Mouse (Mus musculus) heart, postnatal 10 days (tissue): Measurements from ENCODE around the gene Stoml1. TPM values are rescaled to one million over a fixed set of nuclear protein-coding genes. Genes with fewer than 3 reads are reported as not detected.
"Not testable (repeated sequence)": the region's sequence is repeated elsewhere in the genome, so short reads cannot be mapped to it uniquely, and the experiment has no call there.

Experiments
- DNase-seq, 2 experiments: peaks; one replicate each; pipeline ENCODE4 v3.0.0; 2021
- intact Hi-C: fragments of 180-260 bp; cut with DNase I; formaldehyde crosslinking; loops from one replicate; pipeline ENCODE4 v1.15.1; 2025
- total RNA-seq, 2 experiments: library from RNA; stranded (reverse); gene quantifications; 2 replicates each; pipeline ENCODE4 v1.2.3; 2021

The Stoml1 gene
- total RNA-seq, 2 experiments from 2014 or later, result 15.5 to 15.6 TPM

DNA sequence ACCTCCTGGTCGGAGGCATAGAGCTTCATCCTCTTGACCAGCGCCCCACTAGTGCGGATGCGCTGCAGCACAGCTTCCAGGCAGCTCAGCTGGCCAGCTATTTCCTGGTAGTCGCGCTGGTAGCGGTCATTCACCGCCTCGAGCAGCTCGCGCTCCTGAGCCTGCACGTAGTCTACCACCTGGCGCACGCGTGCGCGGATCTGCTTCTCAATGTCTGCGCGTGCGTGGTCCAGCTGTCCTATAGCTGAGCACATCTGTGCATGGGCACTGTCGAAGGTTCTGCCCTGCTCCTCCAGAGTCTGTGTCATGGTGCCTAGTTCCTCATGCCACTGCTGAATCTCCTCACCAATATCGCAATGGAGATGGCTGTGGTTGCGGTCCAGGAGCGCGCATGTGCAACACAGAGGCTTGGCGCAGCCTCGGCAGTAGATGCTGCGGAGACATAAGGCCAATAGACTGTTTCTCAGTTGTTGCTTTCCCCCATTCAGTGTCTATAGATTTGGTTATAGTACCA is 18.4 kb upstream of the Stoml1 start:
- DNase-seq, result no peak
- intact Hi-C loops, result no loop called here

DNA sequence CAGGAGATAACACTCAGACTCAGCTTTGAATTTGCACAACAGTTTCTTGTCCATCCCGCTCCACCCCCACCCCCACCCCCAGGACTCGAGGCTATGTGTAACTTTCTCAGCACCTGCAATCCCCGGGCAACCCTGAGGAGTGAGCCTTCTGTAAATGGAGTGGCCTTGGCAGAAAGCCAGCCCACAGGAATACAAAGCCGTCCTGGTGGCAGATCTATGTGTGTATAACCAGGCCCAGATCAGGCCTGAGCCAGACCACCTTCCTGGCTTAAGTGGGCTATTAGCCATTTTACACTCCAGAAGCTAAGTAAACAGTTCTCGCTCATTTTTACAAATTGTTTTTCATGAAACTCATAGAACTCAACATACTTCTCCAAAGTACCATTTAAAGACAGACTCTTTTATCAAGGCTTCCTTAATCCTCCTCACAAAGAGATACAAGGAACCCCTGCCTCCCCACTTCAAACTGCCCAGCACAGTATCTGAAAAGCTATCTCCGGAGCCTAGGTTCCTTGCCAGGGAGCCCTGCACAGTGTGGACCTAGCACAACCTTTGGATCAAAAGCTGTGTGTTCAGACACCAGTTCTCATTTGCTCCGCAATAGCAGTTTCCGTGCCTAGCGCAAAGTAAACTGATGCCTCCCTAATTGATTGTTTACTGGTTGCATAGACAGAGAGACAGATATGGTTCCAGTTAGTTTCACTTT is 11.0 kb upstream of the Stoml1 start:
- DNase-seq, result peak; percentile 49 to 65
- intact Hi-C loops, result no loop called here

DNA sequence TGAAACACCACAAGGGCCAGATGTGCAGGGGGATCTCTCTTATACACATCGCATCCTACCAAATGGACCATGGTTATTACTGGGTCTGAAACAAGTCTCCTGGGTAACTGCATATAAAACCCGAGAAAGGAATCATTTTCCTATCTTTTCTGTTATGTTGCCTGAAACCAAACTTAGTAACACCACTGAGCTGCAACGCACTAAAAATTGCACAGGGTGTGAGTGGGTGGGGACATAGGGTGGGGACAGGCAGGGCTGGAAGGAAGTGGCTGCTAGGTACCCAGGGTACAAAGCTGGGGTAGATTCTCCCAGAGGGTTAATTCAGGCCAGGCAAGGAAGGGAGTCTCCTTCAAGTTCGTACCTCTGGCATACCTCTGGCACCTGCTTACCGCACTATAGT is 10.3 kb upstream of the Stoml1 start:
- no peak for DNase-seq
- intact Hi-C loops, result no loop called here

DNA sequence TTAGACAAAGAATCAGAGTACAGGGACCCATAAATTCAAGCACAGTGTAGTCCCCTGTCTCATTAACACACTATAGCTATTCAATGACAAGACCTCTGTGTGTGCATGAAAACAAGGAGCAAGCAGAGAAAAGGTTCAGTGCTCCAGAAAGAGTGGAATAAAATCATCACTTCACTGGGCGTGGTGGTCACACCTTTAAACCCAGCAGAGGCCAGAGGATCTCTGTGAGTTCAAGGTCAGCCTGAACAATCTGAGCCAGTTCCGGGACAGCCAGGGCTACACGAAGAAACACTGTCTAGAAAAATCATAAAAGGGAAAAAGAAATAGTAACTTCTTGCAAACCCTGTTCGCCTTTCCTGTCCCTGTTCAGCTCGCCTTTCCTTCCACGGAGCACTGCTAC is 9.3 kb upstream of the Stoml1 start:
- intact Hi-C loops, result no loop called here
- DNase-seq, result no peak

DNA sequence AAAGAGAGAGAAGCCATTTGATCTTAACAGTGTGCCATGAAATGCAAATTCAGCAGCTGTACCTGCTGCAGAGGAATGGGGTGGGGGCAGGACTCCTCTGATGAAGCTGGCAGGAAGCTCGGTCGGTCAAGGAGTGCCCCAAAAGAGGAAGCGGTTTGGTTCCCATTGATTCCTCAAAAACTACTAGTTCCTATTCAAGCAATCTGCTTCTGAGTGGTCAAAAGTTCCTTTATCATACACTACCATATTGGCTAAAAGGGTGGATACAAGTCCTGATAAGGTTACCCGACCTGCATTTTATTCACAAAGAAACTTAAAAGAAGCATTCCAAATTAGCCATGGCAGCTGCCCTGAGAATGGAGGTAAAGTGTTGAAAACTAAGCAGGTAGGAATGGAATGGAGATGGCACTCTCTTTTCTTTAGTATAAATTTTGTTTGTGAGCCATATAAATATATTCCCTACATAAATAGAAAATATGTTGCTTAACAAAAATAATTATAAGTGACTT is 6.8 kb upstream of the Stoml1 start:
- DNase-seq, result no peak
- intact Hi-C loops, result no loop called here

DNA sequence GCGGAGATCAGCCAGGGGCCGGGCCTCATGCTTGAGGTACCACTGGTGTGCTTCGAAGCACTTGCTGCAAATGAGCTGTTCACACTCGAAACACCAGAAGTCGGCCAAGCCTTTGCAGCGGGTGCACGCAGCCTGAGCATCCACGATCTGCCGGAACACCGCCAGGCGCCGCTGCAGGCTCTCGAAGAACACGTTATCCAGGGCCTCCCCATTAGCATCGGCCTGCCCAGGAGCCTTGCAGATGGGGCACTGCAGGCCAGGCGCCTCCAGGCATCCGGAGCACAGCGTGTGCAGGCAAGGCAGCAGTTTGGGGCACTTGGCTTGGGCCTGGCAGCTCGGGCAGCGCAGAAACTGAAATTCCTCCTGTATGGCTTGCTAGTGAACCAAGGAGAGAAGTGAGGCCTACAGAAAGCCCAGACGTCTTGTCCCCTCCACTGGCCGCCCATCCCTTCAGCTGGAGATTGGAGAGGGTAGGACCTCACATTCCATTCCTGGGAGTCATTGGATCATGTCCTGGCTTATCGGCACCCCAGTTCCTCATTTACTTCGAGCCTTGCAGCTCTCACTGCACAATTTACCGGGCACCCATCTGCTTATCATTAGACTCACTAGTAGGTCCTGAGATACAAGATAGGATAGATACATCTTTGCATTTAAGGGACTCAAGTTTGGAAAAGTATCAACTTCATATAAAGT is 5.8 kb upstream of the Stoml1 start:
- intact Hi-C loops, result loop anchor here (1.0 kb wide), 1 partner anchor 33 kb away; no protein-coding TSS in a partner anchor

DNA sequence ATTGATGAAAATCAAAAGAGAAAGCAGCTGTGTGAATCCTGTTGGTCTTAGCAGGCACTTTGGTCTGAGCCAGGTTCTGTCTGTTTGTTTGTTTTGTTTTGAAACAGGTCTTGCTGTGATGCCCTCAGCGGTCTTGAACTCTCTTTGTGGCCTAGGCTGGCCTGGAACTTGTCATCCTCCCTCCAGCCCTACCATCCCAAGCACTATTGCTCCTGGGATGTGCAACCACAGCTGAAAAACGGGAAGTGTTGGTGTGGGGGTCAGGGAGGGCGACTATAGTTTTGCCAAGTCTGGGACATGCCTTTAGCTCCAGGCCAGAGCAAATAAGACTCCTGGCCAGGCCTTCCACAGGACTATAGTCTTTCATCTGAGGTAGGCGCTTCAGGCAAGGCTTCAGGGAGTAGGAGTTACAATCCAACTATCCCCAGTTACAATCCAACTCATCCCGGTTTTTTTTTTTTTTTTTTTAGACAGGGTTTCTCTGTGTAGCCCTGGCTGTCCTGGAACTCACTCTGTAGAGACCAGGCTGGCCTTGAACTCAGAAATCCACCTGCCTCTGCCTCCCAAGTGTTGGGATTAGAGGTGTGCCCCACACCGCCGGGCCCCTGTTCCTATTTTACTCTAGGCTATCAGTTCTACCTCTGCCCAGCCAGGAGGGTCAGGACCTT is 4.1 kb upstream of the Stoml1 start:
- intact Hi-C loops, result loop anchor here (1.0 kb wide), 1 partner anchor 20 kb away; no protein-coding TSS in a partner anchor
- DNase-seq, result peak in 1 of 2 experiments; percentile 31

More for the DNA sequence above, 5.8 kb upstream of the Stoml1 start:
- DNase-seq, result peak; percentile 88 to 89

DNA sequence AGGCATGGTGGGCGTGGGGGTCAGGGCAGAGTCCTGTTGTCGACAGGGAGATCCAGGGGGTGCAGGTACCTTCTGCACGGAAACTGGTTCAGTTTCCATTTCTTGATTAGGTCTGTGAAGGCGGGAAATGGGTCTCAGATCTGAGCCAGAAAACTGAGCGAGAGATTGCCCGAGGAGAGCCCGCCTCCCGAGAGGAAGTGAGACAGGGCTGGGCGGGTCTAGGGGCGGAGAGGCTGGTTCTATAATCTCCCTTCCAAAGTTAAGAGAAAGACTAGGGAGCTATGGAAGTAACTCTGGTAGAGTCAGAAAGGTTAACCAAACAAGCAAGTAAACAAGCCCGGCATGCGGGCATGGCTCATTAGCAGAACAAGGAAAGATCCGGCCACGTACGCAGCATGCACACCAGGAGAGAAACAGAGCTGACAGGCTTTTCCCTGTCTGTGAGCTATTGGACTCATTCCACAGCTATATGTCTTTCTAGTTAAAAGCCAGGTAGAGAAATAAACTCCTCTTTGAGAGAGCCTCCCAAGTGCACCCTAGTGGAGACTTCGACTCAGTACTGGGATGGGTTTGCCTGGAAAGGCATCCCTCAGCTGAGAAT is 3.3 kb upstream of the Stoml1 start, which contains the start of gene Pml:
Gene Pml (minus strand): TSS at position 195 of the 601 bp plus-strand sequence.
- intact Hi-C loops, result no loop called here
- DNase-seq, result peak; percentile 84 to 86

DNA sequence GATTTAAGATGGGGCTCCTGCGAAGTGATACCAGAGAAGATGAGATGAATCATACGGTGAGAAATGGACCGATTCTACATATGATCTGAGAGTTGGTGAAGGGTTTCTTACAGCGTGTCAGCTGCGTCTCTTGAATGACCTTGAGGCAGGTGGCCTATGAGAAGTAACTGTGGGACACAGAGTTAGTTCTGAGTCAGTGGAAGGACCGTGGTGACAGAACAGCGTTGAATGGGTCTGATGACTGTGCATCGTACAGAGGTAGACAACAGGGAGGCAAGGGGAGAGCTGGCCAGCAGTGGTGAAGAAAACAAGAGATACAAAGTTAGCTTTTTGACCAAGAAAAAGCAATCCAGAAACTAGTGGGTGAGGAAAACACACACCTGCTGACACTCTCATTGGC is 2.6 kb upstream of the Stoml1 start:
- intact Hi-C loops, result no loop called here
- no peak for DNase-seq

DNA sequence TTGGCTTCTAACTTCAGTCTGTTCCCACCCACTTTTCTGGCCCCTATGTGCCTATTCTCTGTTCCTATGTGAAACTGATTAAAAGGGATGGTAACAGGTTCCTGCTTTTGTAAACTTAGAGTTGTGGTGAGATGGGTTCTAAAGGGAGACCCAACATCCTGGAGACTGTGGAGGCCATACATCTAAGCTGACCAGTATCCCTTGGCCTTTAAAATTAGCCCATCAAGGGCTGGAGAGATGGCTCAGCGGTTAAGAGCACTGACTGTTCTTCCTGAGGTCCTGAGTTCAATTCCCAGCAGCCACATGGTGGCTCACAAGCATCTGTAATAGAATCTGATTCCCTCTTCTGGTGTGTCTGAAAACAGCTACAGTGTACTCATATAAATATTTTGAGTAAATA is 2.2 kb upstream of the Stoml1 start:
- intact Hi-C loops, DNase-seq: not testable (repeated sequence)

DNA sequence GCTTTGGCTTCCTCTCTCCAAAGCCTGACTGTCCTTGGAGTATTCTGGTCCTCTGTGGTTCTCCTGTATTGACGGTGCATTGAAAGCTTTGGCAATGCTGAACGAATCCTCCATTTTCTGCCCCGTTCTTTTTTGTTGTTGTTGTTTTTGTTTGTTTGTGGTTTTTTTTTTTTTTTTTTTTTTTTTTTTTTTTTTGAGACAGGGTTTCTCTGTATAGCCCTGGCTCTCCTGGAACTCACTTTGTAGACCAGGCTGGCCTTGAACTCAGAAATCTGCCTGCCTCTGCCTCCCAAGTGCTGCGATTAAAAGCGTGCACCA is 800 bp downstream of the Stoml1 start:
- DNase-seq, intact Hi-C loops: not testable (repeated sequence)

DNA sequence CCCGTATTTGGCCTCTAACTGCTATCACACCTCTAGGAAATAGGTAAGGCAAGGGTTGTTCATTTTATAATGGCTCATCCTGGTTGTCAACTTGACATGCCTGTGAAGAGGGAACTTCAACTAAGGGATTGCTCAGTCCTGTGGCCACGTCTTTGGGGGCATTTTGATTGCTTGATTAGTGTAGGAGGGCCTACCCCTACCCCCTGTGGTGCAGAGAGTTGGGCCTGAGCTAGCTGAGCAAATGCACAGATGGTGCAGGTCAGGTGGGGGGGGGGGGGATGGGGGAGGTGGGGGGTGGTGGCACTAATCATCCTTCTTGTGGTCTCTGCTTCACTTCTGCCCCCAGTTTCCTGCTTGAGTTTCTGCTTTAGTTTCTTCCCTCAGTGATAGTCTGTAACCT is 2.1 kb downstream of the Stoml1 start:
- intact Hi-C loops, result no loop called here
- DNase-seq, result no peak

DNA sequence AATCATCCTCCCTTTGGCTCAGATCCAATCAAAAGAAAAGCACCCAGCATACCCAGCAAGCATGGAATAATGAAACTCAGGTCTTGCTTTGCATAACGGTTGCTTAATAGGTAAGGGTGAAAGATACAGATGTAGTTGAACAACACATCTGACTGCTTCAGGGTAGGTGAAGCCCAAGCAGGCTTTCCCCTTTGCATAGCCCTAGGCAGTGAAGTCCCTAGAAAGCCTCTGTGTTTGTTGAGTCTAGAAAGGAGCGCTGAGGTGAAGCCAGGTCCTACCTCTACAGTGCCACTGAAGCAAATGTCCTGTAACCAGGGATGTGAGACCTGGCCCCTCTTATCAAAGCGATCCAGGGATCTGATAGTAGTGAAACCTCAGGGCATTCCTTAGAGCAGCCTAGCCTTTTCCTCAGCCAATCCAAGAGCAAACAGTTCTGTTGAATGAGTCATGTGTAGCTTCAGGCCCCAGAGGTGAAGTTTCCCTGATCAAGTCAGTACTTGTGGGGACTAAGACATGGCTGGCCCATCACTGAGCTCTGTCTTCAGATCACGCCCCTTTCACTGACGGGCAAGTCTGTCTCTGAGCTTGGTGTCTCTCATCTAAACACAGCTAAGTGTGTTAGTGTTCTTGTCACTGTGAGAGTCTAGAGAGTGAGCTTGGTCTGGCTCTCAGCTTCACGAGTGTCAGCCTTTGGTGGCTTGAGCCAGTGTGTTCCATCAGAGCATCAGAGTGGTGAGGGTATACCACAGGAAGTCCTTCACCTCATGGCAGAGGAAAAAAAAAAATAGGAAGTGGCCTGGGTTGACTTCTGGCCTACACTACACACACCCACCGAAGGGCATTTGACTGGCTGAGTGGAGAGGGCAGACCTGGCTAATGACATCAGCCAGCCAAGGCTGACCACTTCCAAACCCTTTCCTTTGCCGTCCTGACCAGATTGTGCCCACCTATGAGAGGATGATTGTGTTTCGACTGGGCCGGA is 3.0 kb downstream of the Stoml1 start:
- intact Hi-C loops, result no loop called here
- no peak for DNase-seq

DNA sequence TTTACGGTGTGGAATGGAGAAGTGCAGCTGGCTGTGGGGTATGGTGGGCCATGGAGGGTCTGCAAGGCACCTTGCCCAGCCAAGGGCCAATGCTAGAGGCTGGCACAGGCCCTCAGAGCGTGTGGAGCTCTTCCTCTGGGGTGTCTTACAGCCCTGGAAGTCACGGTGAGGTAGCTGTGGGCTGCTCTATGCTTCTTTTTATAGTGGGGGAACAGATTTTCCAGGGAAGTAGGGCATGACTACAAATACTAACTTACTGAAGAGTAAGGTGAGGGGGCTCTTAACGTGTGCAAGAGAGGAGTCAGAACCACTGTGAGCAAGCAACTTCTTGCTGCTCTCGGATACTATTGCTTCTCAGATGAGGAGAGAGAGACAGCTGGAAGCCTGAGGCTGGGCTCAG is 9.5 kb downstream of the Stoml1 start:
- intact Hi-C loops, result no loop called here

DNA sequence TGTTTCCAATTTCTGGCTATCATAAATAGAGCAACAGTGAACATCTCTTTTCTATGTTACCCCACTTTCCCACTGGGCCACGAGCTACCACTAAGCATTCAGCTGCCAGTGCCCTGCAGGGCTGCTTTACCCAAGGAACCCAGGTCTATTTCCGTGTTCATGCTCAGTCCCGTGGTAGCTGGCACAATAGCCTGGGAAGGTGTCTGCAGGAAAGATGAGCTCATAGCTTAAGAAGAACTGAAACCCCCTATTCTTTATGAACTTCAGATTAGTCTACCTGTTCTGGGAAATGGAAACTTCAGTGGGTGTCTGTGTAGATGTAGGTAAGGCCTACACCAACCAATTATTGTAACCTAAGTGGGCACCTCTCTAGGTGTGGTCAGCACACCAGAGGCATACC is 12.4 kb downstream of the Stoml1 start:
- no peak for DNase-seq
- intact Hi-C loops, result loop anchor here (5.0 kb wide), 1 partner anchor 228 kb away; no protein-coding TSS in a partner anchor

More for the DNA sequence above, 9.5 kb downstream of the Stoml1 start:
- no peak for DNase-seq

DNA sequence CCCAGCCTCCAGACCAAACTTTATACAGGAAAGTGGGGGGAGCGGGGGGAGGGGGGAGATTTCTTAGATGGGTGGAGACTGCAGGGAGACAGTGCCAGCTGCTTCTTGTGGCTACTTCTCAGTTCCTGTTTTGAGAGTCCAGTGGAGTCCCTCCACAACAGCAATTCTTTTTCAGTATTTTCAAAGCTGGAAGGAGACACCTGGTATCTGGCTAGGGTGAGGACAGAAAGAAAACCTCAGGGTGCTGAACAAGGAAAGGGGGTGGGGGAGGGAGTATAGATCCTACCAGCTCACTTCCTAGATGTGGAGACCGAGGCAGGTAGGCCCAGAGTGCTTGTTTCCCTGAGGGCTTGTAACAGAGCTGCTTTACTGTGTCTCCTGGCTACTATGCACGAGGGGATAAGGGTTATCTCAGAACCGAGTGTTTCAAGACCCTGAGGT is 13.6 kb downstream of the Stoml1 start:
- DNase-seq, result peak in 1 of 2 experiments; percentile 44
- intact Hi-C loops, result loop anchor here (5.0 kb wide), 1 partner anchor 229 kb away; no protein-coding TSS in a partner anchor

DNA sequence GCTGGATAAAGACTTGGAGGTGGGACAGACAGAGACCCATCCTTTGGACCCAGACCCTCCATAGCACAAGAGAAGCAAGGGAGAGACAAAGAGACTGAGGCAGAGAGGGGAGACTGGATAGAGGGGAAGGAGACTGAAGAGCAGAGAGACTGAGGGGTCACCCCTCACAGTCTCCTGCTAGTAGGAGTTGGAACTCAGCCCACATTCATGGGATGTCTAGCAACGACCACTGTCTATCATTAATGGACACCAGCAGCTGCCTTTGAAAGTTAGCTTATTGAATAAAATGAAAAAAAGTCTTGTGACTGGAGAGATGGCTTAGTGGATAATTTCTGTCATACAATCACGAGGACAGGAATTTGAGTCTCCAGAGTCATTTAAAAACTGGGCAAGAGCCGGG is 14.1 kb downstream of the Stoml1 start:
- intact Hi-C loops, result loop anchor here (5.0 kb wide), 1 partner anchor 230 kb away; no protein-coding TSS in a partner anchor

DNA sequence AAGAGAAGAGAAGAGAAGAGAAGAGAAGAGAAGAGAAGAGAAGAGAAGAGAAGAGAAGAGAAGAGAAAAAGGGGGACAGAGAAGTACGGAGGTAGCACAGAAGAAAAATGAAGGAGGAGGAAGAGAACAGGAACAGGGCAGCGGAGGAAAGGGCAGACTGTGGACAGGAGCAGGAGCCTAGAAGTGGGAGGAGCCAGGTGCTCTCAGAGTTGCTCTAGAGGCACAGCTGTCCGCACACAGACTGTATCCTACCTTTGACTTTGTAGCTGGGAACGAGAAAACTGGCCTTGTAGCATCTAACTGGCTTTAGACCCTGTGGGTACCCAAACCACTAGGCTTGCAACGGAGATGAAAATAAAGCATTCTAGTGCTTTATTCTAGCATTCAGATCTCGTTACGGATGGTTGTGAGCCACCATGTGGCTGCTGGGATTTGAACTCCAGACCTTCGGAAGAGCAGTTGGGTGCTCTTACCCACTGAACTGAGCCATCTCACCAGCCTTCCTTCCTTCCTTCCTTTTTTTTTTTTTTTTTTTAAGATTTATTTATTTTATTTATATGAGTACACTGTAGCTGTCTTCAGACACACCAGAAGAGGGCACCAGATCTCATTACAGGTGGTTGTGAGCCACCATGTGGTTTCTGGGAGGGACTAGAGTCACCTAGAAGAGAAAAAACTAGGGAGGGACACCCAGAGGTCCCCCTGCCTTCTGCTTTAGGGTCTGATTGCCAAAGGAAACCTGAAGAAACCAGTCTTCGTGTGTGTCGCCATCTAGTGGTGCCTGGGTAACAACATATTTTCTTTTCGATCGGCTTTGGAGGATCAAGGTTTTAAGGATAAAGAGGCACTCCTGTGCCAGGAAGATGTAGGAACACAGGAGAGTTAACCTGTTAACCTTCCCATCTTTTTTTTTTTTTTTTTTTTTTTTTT is 15.7 kb downstream of the Stoml1 start:
- intact Hi-C loops, result loop anchor here (1.0 to 5.0 kb wide), 3 partner anchors 20 to 231 kb away; no protein-coding TSS in a partner anchor
- peak; percentile 67 to 81 for DNase-seq

More for the DNA sequence above, 14.1 kb downstream of the Stoml1 start:
- no peak for DNase-seq
